Mouse (Mus musculus) retina, postnatal 1 day (tissue): ENCODE data around the gene Glrx5.

ENCODE experiments used
- DNase-seq: peaks from one replicate; pipeline ENCODE4 v3.0.0-alpha.2; 2012

The Glrx5 gene

DNA sequence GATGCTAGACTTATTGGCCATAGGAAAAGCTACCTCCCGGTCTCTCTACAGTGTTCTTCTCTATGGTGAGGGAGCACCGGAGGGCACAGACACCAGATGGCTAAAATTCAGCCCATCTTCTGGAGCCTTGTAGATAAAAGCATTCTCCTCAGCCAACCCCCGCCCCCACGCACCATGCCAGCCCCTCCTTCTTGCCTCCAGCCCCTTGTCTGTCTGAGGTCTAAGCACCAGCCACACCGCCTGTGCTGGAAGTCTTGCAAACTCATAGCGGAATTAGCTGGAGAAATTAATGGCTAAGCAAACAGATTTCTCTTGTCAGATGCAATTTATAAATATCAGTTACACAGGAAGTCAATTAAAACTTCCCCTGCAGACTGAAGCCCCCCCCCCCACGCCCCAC is 43.0 kb downstream of the Glrx5 start:
- peak; percentile 38 for DNase-seq

DNA sequence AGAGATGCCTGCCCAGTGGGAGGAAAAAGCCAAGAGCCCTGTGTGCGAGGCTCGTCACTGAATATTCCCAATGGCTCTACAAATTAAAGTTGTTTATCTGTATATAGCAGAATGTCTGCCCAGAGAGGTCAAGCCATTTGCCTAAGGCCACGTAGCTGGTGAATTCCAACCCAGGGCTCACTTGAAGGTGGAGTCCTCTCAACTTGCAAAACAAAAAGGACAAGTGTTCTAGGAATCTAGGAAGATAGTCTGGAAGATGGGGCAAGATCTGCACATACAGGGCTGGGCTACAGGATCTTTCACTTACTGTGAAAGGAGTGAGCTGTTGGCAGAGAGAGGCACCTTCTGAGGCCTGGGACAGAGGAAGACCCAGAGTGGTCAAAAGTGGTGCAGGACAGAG is 44.0 kb downstream of the Glrx5 start:
- DNase-seq = no peak

GRCm38 (mm10) chr12:105077232-105077631 is 44.7 kb downstream of the Glrx5 start:
- DNase-seq = no peak

GRCm38 (mm10) chr12:105084171-105084570 is 51.7 kb downstream of the Glrx5 start:
- DNase-seq = no peak

DNA sequence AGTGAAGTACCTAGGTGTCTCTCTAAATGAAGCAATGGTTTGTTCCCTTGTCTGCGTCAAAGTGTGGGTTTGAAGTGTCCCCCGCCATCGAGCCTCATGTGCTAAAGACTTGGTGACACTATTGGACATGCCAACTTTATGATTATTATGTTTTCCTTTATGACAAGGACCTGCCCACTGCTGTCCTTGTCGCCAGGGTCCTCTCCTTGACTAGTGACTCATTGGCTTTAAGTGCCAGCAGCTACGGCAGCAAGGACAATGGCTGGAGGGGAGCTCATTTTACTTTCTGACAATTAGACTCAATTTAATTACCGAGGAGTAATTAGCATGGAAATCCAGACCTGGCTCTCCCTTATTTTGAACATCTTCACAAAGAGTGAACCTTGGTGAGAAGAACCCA is 52.3 kb downstream of the Glrx5 start:
- no peak for DNase-seq

- no peak for DNase-seq
Measured at GRCm38 (mm10) chr12:105085296-105085695, 52.8 kb downstream of the Glrx5 start.

DNA sequence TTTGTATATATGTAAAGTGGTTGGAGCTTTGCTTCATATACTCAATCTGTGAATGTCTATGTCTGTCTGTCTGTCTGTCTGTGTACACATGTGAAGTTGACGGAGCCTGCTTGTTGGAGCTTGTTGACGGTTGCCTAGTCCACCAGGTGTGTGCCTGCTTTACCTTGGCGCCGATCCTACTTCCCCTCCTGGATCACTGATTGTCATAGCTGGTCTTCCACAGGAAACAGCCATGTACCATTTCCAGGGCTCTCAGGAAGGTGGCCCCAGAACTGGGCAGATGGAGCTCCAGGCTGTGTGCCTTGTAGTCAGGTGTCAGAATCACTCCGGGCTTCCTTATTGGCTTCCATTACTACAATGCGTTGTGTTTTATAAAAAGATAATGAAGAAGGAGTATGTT is 54.3 kb downstream of the Glrx5 start:
- DNase-seq = no peak

GRCm38 (mm10) chr12:105087353-105087752 is 54.9 kb downstream of the Glrx5 start:
- DNase-seq = no peak

DNA sequence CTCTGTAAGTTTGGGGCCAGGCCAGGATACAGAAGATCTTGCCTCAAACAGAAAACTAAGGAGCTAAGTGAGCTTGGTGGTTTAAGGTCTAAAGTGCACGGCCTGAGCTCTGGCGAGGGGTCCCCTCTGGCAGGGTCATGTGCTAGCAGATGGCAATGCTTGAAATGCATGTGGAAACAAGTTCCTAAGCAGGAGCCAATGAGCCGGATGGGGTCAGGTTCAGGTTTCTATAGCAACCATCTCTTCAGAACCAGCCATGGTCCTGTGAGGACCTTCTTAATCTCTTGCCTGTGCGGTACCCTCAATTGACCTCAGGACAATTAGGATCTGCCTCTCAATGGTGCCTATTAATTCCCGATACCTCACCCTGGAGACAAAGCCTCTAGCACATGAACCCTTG is 56.7 kb downstream of the Glrx5 start:
- no peak for DNase-seq

- DNase-seq = no peak
Measured at GRCm38 (mm10) chr12:105091604-105092003, 59.1 kb downstream of the Glrx5 start.
